Mouse (Mus musculus) cerebral cortex, adult 2 months (tissue): ENCODE results near the gene Srcin1.

ENCODE experiments used
- WGBS: fragments of 180-500 bp; shearing (Covaris S2); methylation state at CpG from one replicate; pipeline ENCODE4 v1.1.7; 2018; 5-methylcytosine and 5-hydroxymethylcytosine counted together

Srcin1 gene

GRCm38 (mm10) chr11:97468639-97469287 lies 107.2 kb downstream of the Srcin1 start:
- 47% methylated on average over 14 of the region's 14 CpGs for WGBS

GRCm38 (mm10) chr11:97466444-97467160 lies 109.4 kb downstream of the Srcin1 start:
- WGBS: 40% methylated on average over 10 of the region's 10 CpGs

- 74% methylated on average over 12 of the region's 12 CpGs for WGBS
Observed at GRCm38 (mm10) chr11:97465957-97466356, 110.0 kb downstream of the Srcin1 start.

DNA sequence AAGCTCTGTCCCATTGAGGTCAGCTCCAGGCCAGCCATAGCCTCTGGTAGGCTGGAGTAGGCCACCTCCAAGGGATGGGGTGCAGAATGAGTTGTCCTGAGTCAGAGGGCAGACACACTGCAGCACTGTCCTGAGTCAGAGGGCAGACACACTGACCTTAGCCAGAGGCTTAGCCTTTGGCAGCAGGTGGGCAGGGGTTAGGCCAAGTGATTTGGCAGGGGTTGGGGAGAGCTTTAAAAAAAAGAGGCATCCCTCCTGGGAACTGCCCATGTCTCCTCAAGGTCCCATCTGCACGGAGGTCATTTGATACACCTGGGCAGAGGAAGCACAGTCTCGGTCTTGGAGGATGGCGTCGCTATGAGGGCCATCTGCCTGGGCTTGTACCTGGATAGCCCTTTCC lies 112.0 kb downstream of the Srcin1 start:
- WGBS: 90% methylated on average over 4 of the region's 4 CpGs

DNA sequence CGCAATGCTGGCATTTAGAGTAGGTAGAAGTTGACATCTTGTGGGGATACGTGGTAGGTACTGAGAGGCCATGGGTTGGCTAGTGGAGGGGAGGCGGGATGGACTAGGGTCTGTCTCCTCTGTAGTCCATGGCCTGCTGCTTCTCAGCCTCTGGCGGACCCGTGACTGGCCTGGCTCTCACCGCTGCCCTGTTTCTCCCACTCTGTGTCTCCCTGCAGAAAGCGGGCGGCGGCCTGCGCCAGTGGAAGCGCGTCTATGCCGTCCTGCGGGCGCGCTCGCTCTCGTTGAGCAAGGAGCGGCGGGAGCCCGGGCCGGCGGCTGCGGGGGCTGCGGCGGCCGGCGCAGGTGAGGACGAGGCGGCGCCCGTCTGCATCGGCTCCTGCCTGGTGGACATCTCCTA lies 112.8 kb downstream of the Srcin1 start:
- whole genome bisulfite sequencing: 66% methylated on average over 33 of the region's 33 CpGs

DNA sequence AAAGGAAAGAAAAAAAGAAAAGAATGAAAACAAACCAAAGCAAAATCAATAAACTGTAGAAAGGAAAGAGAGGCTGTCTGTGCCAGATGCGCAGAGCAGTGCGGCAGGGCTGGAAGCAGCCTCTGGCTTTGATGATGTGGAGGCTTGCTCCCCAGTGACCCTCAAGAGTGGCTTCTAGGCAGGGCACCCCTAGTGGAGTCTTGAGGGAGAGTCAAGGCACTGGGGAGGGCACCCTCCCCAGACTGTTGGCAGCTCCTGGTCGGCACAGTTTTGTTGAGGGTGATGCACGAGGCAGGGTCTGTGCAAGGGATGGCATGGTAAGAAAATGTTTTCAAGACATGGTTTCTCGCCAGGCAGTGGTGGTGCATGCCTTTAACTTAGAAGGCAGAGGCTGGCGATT lies 113.4 kb downstream of the Srcin1 start:
- WGBS: 70% methylated on average over 6 of the region's 6 CpGs

- WGBS: 95% methylated on average over 3 of the region's 3 CpGs
Observed at GRCm38 (mm10) chr11:97461307-97461820, 114.6 kb downstream of the Srcin1 start.
